Mouse (Mus musculus) G1E (cell line): ENCODE measurements around the gene Mmrn2. TPM values are rescaled to one million over a fixed set of nuclear protein-coding genes. Genes with fewer than 3 reads are reported as not detected.

Experiments used
- ATAC-seq: 2 replicates; pipeline ENCODE4 v1.8.0; 2016; ENCODE audit warnings: mild to moderate bottlenecking; ENCODE audit not compliant: insufficient number of reproducible peaks, poor library complexity, low FRiP score, severe bottlenecking; ENCODE audit errors: extremely low read depth
- DNase-seq: peaks from one replicate; pipeline ENCODE4 v3.0.0; 2012; ENCODE audit warnings: low spot score
- H3K27me3 ChIP-seq: 2 replicates; pipeline ENCODE4 v1.6.1; 2012; ENCODE audit warnings: mild to moderate bottlenecking, low read length, inconsistent platforms; ENCODE audit not compliant: insufficient read depth
- H3K36me3 ChIP-seq: replicated peaks from 2 replicates; pipeline ENCODE3; 2012; ENCODE audit warnings: mild to moderate bottlenecking, inconsistent platforms
- H3K4me1 ChIP-seq: 2 replicates; pipeline ENCODE4 v1.6.1; 2012; ENCODE audit warnings: low read depth, low read length, inconsistent platforms, mixed read lengths; ENCODE audit not compliant: insufficient read depth
- H3K4me3 ChIP-seq: 2 replicates; pipeline ENCODE4 v1.5.1; 2012; ENCODE audit warnings: low read depth, mild to moderate bottlenecking, inconsistent platforms, low read length, moderate library complexity, mixed read lengths
- H3K9me3 ChIP-seq: replicated peaks from 2 replicates; pipeline ENCODE4 v1.6.1; 2012; ENCODE audit warnings: inconsistent platforms
- CTCF ChIP-seq: IDR thresholded peaks from 2 replicates; pipeline ENCODE4 v1.5.1; 2012; ENCODE audit warnings: low read depth, low read length, inconsistent platforms, mixed read lengths
- GATA1 ChIP-seq: IDR thresholded peaks from 2 replicates; pipeline ENCODE4 v1.6.1; 2012; ENCODE audit warnings: borderline replicate concordance, low read length, inconsistent platforms, mixed read lengths
- GATA2 ChIP-seq: IDR thresholded peaks from 2 replicates; pipeline ENCODE4 v1.6.1; 2012; ENCODE audit warnings: low read depth, low read length, inconsistent platforms, borderline replicate concordance
- POLR2AphosphoS5 ChIP-seq: IDR thresholded peaks from 2 replicates; pipeline ENCODE4 v1.6.1; 2012; ENCODE audit warnings: low read depth, low read length, inconsistent platforms; ENCODE audit not compliant: insufficient replicate concordance
- TAL1 ChIP-seq: conservative IDR thresholded peaks from 2 replicates; pipeline ENCODE4 v1.6.1; 2012; ENCODE audit warnings: low read depth, low read length, inconsistent platforms, mixed read lengths
- polyA plus RNA-seq: library from polyadenylated mRNA; stranded (reverse); fragments of >175 nt; gene quantifications from 2 replicates; pipeline ENCODE4 v1.2.3, GENCODE M21; 2012
- total RNA-seq, 2 experiments: library from RNA; stranded (forward) in 1 of 2; stranded (reverse) in 1 of 2; fragments of 200-1000 nt in 1 of 2; fragments of >200 nt in 1 of 2; fragmentation: Nextera tagmentation in 1 of 2; gene quantifications; 2 replicates each; pipeline ENCODE4 v1.2.3; 2014 to 2017

Gene Mmrn2
- total and polyA plus RNA-seq, 3 experiments = 0.01 to 0.11 TPM; not detected in 1

DNA sequence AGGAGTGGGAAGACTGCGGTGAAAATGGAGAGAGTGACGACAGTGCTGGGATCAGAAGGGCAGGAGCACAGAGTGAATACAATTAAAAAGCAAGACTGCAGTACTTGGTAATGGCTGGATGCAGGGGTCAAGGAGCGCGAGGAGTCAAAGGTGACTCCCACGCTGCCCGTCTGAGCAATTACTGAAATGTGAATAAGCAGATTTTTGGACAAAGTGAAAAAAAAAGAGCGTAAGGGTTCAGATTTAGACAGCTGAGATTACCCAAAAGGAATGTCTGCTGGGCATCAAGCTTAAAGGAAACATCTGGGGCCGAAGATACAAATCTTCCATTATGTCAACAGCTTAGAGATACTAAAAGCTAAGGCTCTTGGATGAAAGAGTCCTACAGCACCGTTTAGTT, 74.5 kb downstream of the Mmrn2 start:
- ATAC-seq (no peak), DNase-seq (no peak)
- TF ChIP-seq TAL1 = no peak
- no peak for TF ChIP-seq CTCF
- TF ChIP-seq GATA2 = no peak
- no peak for TF ChIP-seq GATA1
- no peak for TF ChIP-seq POLR2AphosphoS5

DNA sequence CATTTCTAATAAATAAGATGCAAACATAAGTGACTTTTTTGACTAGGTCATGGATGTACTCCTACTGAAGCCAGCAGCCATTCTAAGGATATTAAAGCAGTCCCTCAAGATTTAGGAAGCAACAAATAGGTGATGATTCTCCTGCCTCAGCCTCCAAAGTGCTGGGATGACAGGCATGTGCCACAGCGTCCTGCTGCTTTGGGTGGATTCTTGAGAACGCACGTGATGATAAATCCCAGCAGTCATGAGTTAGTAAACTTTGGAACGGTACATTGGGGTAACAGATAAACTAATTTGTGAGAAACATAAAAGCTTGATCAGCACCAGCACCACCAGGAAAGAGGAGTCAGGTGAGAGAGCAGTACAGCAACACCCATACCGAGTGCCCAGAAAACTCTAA, 75.2 kb downstream of the Mmrn2 start:
- no peak for TF ChIP-seq POLR2AphosphoS5
- no peak for TF ChIP-seq GATA1
- no peak for TF ChIP-seq GATA2
- TF ChIP-seq TAL1 = no peak
- no peak for TF ChIP-seq CTCF
- Histone ChIP-seq H3K9me3 (no peaks in the 10 kb centered on the region), H3K4me1 (no peaks in the 10 kb centered on the region), H3K27me3 (peaks cover 3% of the 10 kb centered on the region; the same call in 1 of the 2 replicates), H3K4me3 (no peak overlapping the region), H3K36me3 (no peaks in the 10 kb centered on the region)
- DNase-seq (no peak), ATAC-seq (no peak)

More for the DNA sequence above, 74.5 kb downstream of the Mmrn2 start:
- H3K4me3 ChIP-seq = no peak overlapping the region
- H3K27me3 ChIP-seq = peaks cover 3% of the 10 kb centered on the region; the same call in 1 of the 2 replicates
- H3K9me3 ChIP-seq = no peaks in the 10 kb centered on the region
- no peaks in the 10 kb centered on the region for H3K36me3 ChIP-seq
- no peaks in the 10 kb centered on the region for H3K4me1 ChIP-seq

GRCm38 (mm10) chr14:34451872-34452271, 76.6 kb downstream of the Mmrn2 start:
- Histone ChIP-seq H3K4me3 (no peak overlapping the region), H3K27me3 (peaks cover 3% of the 10 kb centered on the region; the same call in 1 of the 2 replicates), H3K9me3 (no peaks in the 10 kb centered on the region), H3K4me1 (no peaks in the 10 kb centered on the region), H3K36me3 (no peaks in the 10 kb centered on the region)
- TF ChIP-seq TAL1 (no peak), GATA2 (no peak), POLR2AphosphoS5 (no peak), CTCF (no peak), GATA1 (no peak)
- ATAC-seq (no peak), DNase-seq (no peak)

DNA sequence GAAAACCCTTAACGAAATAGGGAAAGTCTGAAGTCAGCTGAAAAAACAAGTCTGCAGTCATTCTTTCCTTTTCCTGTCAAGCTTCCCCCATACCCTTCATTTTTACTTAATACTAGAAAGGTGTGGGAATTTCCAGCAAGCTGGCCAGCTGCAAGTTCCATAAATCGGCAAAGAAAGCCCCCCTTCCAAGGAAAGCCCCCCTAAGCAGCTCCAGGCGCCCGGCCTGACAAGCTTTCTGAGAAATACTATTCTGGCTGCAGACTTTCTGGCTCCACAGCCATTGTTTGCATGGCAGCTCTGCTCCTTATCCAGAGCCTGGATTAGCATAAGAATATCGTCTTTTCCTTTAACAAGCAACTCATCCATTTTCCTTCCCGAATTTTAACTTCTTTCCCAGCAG, 78.4 kb downstream of the Mmrn2 start:
- Histone ChIP-seq H3K4me3 (no peak overlapping the region), H3K4me1 (no peaks in the 10 kb centered on the region), H3K27me3 (peaks cover 3% of the 10 kb centered on the region; the same call in 1 of the 2 replicates), H3K36me3 (no peaks in the 10 kb centered on the region), H3K9me3 (no peaks in the 10 kb centered on the region)
- ATAC-seq (no peak), DNase-seq (no peak)
- TF ChIP-seq CTCF = no peak
- TF ChIP-seq TAL1 = no peak
- no peak for TF ChIP-seq POLR2AphosphoS5
- TF ChIP-seq GATA2 = no peak
- no peak for TF ChIP-seq GATA1

Other genes starting within 250 kb of the Mmrn2 start
- gene Npy4r, start 223.0 kb upstream of the Mmrn2 start, total RNA-seq (2014; fragmentation: Nextera tagmentation) = not detected in 2 replicates
- gene Npy4r, start 223.0 kb upstream of the Mmrn2 start, total RNA-seq (2017) = 0.06 and 0.11 TPM in 2 replicates
- not detected in 2 replicates for gene Npy4r, start 223.0 kb upstream of the Mmrn2 start, polyA plus RNA-seq
- not detected in 2 replicates for gene Gprin2, start 173.8 kb upstream of the Mmrn2 start, total RNA-seq (2014; fragmentation: Nextera tagmentation)
- under 0.01 and 0.05 TPM in 2 replicates for gene Gprin2, start 173.8 kb upstream of the Mmrn2 start, total RNA-seq (2017)
- gene Gprin2, start 173.8 kb upstream of the Mmrn2 start, polyA plus RNA-seq = not detected in 2 replicates
- not detected in 2 replicates for gene Syt15, start 155.9 kb upstream of the Mmrn2 start, total RNA-seq (2014; fragmentation: Nextera tagmentation)
- 0.11 TPM in 1 of 2 replicates, not detected in the other for gene Syt15, start 155.9 kb upstream of the Mmrn2 start, total RNA-seq (2017)
- gene Syt15, start 155.9 kb upstream of the Mmrn2 start, polyA plus RNA-seq = not detected in 2 replicates
- 21.1 and 24.2 TPM in 2 replicates for gene Shld2, start 65.0 kb upstream of the Mmrn2 start, total RNA-seq (2014; fragmentation: Nextera tagmentation)
- 14.6 and 14.8 TPM in 2 replicates for gene Shld2, start 65.0 kb upstream of the Mmrn2 start, total RNA-seq (2017)
- gene Shld2, start 65.0 kb upstream of the Mmrn2 start, polyA plus RNA-seq = 6.2 and 7.9 TPM in 2 replicates
- 92.0 and 118 TPM in 2 replicates for gene Glud1, start 64.7 kb upstream of the Mmrn2 start, total RNA-seq (2014; fragmentation: Nextera tagmentation)
- 83.9 and 109 TPM in 2 replicates for gene Glud1, start 64.7 kb upstream of the Mmrn2 start, total RNA-seq (2017)
- 45.9 and 61.4 TPM in 2 replicates for gene Glud1, start 64.7 kb upstream of the Mmrn2 start, polyA plus RNA-seq
- not detected in 2 replicates for gene Fam25c, start 20.0 kb upstream of the Mmrn2 start, total RNA-seq (2014; fragmentation: Nextera tagmentation)
- gene Fam25c, start 20.0 kb upstream of the Mmrn2 start, total RNA-seq (2017) = not detected in 2 replicates
- not detected in 2 replicates for gene Fam25c, start 20.0 kb upstream of the Mmrn2 start, polyA plus RNA-seq
- not detected in 2 replicates for gene Sncg, start 676 bp upstream of the Mmrn2 start, total RNA-seq (2014; fragmentation: Nextera tagmentation)
- 0.23 and 0.27 TPM in 2 replicates for gene Sncg, start 676 bp upstream of the Mmrn2 start, total RNA-seq (2017)
- not detected in 2 replicates for gene Sncg, start 676 bp upstream of the Mmrn2 start, polyA plus RNA-seq
- gene Bmpr1a, start 127.9 kb downstream of the Mmrn2 start, total RNA-seq (2014; fragmentation: Nextera tagmentation) = not detected in 2 replicates
- gene Bmpr1a, start 127.9 kb downstream of the Mmrn2 start, total RNA-seq (2017) = 0.06 and 0.11 TPM in 2 replicates
- not detected in 2 replicates for gene Bmpr1a, start 127.9 kb downstream of the Mmrn2 start, polyA plus RNA-seq
- not detected in 2 replicates for gene 9230112D13Rik, start 147.3 kb downstream of the Mmrn2 start, total RNA-seq (2014; fragmentation: Nextera tagmentation)
- gene 9230112D13Rik, start 147.3 kb downstream of the Mmrn2 start, total RNA-seq (2017) = not detected in 2 replicates
- gene 9230112D13Rik, start 147.3 kb downstream of the Mmrn2 start, polyA plus RNA-seq = not detected in 2 replicates
- not detected in 2 replicates for gene Ldb3, start 213.2 kb downstream of the Mmrn2 start, total RNA-seq (2014; fragmentation: Nextera tagmentation)
- gene Ldb3, start 213.2 kb downstream of the Mmrn2 start, total RNA-seq (2017) = 0.05 TPM in 1 of 2 replicates, not detected in the other
- gene Ldb3, start 213.2 kb downstream of the Mmrn2 start, polyA plus RNA-seq = not detected in 2 replicates
- gene Opn4, start 224.7 kb downstream of the Mmrn2 start, total RNA-seq (2014; fragmentation: Nextera tagmentation) = not detected in 2 replicates
- 0.05 TPM in 1 of 2 replicates, not detected in the other for gene Opn4, start 224.7 kb downstream of the Mmrn2 start, total RNA-seq (2017)
- not detected in 2 replicates for gene Opn4, start 224.7 kb downstream of the Mmrn2 start, polyA plus RNA-seq